Mouse (Mus musculus) lung, postnatal 14 days (tissue): ENCODE measurements around the gene Rcc1.

Experiments
- DNase-seq: peaks from one replicate; pipeline ENCODE4 v3.0.0; 2021

The Rcc1 gene

DNA sequence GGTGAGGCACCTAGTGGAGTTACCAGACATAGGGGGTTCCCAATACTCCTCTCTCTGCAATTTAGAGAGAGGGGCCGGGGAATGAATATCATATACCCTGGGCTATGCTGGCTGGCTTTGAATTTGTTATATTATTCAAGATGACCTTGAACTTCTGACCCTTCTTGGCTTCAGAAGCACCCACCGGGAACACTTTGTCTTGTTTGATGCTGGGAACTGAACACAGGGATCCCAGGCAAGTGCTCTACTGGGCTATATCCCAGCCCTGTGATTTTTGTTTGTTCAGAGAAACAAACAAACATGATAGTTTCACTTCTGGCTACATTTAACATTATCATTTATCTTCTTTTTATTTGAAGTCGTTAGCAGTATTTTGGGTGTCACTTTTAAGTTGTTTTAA is 2.0 kb upstream of the Rcc1 start:
- no peak for DNase-seq

DNA sequence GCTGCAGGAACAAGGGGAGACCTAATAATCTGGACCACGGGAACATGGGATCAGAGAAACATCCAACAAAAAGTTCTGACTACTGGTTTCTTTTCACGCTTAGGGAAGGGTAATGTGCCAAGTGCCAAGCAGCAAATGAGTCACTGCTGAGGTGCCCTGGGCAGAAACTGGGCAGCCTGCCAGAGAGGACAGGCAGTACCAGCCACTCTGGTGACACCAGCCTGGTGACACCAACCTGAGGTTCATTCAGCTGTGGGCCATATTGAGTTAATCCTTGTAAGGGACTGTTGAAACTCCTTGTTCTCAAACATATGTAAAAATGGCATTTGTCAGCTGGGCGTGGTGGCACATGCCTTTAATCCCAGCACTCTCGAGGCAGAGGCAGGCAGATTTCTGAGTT is 1.2 kb upstream of the Rcc1 start:
- DNase-seq = peak; percentile 33

DNA sequence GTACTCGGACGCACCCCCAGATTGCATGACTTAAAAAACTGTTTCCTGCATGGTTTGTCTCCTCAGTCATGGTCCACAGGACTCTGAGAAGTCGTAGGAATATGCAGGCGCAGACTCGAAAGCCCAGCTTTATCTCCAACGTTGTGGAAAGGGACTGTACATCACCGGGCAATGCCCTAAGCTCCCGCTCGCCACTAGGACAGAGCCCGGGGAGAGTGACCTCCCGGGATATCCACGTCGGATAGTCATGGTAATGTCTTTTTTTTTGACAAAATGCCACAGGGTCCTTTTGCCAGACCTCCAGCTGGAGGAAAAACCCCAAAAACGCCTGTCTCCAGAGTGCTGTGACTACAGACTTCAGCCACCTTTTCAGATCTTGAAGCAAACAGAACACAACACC is 666 bp downstream of the Rcc1 start:
- DNase-seq = peak; percentile 27

DNA sequence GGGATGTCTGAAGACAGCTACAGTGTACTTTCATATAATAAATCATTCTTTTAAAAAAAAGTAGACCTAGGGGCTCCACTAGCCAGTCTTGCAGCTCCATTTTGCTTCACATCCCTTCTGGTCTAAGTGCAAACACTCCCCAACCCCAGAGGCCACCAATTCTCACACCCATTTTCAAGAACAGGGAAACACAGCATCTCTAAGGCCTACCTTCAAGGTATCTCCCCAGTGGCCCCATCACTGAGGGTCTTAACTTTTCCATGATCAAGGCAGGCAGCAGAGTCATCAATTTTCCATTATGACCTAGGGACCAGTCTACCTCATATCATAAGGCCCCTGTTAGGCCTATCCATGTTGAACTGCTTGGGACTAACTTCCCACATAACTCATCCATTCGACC is 2.0 kb downstream of the Rcc1 start:
- no peak for DNase-seq

DNA sequence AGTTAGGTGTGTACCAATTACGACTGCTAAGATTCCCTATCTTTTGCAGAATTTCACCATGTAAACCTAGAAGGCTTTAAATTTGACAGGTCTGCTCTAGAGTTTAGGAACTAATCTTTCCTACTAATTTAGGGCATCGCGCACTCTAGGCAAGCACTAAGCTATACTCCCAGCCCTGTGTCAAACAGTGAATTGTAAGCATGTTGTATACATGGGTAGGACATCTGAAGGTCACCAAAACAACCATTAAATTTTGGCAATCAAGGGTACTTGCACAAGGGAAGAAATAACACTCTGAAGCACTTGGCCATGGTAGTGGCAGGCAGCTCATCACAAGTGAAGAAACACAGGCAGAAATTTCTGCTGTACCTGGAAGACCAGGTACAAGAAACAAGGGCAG is 2.6 kb downstream of the Rcc1 start:
- no peak for DNase-seq

DNA sequence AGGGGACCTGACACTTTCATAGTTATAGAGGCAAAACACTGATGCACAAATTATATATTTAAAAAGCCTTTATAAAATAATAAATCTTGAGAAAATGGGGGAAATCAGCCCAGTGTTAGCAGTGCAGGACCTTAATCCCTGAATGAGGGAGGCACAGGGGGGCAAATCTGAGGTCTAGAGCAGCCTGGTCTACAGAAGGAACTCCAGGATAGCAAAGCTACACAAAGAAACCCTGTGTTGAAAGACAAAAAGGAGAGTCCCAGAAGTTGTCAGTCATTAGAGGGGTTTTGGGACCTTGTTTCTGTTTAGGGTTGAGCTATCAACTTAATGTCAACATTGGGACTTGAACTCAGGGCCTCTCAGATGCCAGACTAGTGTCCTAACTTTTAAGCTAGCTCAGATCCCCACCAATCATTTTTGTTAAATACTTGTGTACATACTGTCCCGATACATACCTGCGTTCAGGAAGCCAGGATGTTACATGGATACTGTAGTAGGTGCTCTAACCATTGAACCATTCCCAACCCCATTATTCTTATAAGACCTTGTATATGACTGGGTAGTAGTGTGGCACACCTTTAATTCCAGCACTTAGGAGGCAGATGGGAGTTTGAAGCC is 3.2 kb downstream of the Rcc1 start:
- no peak for DNase-seq

DNA sequence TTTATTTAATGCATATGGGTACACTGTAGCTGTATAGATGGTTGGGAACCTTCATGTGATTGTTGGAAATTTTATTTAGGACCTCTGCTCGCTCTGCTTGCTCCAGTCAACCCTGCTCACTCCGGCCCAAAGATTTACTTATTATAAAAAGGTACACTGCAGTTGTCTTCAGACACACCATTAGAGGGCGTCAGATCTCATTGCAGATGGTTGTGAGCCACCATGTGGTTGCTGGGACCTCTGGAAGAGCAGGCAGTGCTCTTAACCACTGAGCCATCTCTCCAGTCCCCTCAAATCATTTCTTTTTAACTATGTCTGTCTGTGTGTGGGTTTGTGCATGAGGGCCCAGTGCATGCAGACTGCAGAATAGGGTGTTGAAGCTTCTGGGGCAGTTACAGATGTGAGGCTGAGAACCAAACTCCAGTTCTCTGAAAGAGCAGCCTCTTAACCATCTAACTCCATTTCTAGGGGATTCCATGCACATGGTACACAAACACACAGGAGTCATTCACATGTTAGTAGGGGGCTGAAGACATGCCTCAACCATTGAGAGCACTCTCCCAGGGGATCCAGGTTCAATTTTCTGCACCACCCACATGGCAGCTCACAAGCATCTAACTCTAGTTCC is 3.8 kb downstream of the Rcc1 start:
- no peak for DNase-seq

DNA sequence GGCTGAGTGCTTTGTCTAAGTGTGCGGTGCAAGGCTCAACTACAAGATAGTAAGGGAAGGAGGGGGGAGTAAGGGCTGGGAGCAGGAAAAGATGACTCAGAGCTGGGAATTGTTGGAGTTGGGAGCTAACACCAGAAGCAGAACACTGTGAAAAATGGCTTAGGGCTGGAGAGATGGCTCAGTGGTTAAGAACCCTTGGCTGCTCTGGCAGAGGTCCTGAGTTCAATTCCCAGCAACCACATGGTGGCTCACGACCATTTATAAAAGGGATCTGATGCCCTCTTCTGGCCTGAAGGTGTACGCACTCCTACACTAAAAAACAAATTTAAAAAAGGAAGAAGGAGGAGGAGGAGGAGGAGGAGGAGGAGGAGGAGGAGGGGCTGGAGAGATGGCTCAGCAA is 6.7 kb downstream of the Rcc1 start:
- DNase-seq = no peak

DNA sequence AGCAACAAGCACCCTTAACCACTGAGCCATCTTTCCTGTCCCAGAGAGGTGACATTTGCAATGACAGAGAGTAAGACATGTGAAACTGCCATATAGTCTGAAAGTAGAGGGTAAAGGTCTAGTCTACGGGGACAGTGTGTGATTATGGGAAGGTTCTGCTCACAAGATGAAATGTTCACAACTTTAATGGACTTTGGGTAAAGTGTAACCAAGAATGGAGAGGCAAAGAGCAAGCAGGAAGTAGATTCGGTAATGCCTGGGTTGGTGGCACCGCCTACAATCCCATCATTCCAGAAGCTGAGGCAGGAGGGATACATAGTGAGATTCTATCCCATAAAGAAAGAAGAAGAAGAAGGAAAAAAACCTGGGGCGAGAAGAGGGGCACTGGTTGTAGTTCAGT is 7.1 kb downstream of the Rcc1 start:
- DNase-seq = no peak

DNA sequence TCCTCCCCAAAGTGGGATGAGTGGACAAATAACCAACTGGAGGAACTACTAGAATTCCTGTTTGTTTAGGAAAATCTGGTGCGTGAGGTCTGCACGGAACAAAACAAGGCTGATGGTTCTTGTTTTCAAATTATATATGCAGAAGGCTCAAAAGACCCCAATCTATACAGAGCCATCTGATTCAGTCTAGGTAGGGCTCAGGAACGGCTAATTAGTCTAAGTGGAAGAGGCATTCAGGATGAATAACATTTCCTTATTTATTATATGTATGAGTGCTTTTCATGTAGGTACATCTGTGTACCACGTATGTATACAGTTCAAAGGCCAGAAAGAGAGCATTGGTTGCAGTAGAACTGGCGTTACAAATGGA is 7.6 kb downstream of the Rcc1 start:
- no peak for DNase-seq

DNA sequence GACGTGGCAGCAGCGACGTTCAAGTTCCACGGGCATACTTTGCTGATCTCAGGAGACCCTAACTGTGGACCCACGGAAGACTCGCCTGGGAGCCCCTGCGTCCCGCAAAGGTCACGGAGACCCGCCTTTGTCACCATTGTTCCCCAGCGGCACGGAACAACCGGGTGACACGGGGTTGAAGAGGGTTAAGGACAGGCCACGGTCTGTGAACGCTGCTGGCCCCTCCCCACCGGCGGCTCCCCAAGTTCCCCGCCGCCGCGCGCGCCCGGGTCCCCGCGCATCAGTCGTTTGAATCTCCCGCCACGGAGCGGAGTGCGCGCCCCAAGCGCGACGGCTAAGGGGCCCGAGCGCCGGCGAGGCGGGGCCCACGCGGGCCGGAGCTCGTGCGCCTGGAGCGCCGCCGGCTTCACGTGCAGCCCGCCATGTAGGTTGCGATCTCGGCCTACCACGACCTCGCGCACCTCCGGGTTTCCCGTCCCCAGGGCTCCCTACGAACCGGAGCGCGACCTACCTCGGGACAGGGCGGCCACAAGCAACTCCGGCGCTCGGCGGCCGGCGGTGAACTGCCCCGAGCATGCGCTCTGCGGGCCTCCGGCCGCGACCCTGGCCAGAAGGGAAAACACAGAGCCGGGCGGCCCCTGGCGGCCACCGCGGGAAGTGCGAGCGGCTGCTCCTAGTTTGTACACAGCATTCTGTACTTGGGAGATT is 8.1 kb downstream of the Rcc1 start:
- peak; percentile 98 for DNase-seq

DNA sequence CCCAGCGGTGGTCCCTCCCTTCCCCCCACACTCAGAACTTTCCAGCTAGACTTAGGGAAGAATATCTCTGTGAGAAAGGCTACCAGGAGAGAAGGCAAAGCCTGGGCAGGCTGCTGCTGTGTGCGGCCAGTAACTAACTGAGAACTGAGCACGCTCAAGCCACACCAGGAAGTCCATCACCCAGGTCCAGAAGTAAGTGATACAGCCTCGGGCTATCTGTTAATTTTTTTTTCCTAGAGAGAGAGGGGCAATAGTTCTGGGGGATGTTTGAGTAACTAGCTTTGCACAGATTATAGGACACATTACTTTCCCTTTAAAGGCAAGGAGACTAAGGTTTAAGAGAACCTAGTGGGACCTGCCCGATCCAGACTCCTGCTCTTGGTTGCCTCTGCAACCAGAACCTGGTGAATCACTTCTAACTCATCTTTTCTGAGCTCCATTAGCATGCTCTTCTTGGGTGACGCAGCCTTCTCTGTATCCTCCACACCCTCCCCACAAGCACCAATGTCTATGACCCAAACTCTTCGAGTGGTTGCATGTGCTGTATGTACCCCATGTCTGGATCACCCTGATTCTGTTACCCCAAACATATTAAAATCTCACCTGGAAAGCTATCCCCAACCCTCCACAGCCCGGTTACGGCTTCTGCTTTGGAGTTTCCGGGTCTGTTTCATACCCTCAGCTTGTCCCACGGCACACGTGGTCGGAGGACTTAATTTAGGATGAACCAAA is 8.8 kb downstream of the Rcc1 start:
- DNase-seq = no peak

DNA sequence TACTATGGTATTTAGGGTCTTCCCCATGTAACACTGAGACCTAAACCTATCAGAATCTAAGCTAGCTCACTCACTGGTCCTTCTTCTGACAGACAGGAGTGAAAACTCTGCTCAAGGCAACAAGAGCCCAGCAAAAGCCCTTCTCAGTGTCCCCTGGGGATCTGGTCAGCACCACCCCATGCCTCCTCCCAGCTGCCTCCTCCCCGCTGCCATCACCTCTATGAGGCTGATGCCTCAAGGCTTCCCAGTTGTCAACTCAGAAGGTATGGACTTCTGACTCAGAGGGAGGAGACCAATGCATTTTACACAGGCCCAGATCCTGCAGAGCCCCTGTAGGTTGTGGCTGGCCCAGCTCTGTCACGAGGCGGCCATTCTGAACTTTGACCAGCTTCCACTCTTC is 12.0 kb downstream of the Rcc1 start:
- no peak for DNase-seq

DNA sequence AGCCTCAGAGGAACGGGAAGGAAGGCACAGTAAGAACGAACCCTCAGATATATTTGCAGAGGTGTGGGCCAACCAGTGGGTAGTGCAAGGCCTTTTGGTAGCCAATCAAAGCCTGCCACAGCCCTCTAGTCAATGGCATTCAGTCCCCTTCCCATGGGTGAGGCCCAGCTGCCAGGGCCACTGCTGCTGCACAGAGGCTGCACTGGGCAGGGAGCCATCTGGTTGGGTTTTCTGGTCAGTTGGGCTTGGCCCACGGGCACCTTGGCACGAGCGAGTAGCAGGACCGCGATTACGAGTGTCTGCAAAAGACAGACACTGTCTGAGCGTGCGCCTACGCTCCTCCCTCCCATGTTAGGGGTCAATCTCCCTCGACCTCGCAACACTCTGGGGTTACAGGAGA is 14.5 kb downstream of the Rcc1 start:
- DNase-seq = no peak

DNA sequence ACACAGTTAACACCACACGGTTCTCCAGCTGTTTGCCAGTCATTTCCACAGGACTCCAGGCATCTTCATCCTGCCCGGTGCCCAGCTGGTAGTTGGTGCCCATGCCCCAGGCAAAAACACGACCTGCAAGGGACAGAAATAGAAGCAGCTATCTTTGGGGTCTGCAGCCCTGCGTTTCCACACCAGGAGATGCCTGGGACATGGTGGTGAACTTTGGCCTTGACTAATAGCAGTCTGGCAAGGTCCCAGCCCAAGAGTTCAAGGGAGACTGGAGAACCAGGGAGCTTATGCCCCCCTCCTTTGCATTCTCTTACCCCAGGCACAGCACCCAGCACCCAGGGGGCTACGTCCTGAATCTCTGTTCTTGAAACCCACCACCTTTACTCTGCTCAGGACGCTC is 20.5 kb downstream of the Rcc1 start:
- no peak for DNase-seq

DNA sequence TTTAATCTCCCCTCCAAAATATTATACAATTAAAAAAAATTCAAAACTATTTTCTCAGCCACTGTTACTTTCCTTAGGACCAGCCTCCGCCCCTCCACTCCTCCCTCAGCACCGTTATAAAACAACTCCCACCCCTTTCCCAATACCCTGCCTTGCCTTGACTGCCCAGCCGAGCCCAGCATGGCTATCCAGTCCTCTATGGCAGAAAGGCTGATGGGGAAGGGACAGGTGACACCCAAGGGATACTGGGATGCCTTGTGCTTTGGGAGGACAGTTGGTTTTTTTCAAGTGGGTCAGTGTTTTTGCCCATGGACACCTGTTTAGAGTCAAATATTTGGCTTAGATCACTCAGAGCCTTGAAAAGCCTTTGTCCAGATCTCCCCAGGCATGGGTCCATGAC is 21.4 kb downstream of the Rcc1 start:
- no peak for DNase-seq

DNA sequence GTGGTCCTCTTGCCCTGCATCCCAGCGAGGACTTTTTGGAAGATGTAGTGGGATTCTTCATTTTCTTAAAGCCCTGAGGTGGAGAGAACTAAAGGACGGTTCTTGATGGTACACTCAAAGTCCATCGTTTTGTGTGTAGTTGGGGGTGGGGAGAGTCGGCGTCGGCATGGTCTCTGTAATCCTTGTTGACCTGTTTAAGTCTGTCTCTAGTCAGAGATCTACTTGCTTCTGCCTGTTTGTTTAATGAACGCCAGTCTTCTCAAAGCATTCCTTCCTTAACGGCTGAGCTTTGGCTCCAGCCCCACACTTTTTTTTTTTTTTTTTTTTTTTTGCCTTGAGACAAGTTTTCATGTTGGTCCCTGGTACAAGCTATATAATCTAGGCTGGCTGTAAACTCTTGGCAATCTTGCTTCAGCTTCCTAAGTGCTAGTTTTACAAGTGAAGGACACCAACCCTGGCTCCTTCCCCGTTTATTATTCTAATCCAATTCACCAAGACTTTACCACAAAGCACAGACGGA is 23.5 kb downstream of the Rcc1 start:
- DNase-seq = no peak

DNA sequence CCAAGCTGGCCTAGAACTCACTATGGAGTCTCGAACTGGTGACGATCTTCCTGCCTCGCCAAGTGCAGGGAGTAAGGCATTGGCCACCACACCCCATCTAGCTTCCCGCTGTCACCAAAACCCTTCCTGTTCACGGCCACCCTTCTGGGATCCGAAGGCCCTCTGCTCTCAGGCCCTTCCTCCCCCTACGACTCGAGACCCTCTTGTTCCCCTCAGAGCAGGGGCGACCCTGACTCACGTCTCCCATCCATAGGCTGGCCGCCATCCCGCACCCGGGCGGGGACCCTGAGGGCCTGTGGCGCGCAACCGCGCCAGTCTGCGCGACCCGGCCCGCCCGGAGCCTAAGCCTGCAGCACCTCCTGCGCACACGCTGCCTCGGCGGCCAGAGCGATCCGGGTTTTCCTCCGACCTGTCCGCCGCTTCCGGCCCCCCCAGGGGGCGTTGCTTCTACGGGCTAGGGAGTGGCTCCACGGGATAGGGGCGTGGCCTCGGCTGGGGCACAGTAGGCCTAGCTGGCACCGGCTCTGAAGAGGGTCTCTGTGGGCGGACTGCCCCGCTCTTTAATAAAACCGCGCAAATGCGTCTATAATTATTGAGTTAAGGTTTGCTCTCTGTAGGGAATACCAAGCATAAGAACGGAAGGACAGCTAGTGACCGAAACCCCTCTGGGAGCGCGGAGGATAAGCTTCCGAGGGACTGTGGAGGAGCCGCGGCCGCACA is 24.1 kb downstream of the Rcc1 start, which contains the start of gene Trnau1ap:
Gene Trnau1ap, minus strand, starts transcription at position 424 of the 720 bp plus-strand sequence.
- DNase-seq = peak; percentile 92

DNA sequence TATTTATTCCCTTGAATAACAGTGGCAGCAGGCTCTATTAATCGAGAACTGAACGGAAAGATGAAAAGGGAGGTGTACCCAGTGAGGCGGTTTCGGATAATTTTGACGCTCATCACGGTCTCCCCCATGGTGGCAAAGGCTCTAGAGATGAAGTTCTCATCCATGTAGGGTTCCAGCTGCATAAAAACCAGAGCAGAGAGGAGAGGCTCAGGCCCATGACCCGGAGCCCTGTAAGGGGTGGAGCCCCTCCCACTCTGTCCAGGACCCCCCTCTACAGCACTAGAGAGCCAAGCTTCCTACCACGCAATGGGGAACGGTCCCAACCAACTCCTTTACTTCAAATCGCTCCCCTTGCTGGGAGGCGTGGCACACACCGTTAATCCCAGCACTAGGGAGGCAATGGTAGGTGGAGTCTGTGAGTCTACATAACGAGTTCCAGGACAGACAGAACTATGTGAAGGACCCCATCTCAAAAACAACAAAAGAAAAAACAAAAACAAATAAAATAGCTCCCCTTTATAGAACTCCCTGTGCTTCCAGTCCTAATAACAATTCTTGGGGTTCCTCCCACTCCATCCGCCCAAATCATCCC is 24.9 kb downstream of the Rcc1 start:
- no peak for DNase-seq

DNA sequence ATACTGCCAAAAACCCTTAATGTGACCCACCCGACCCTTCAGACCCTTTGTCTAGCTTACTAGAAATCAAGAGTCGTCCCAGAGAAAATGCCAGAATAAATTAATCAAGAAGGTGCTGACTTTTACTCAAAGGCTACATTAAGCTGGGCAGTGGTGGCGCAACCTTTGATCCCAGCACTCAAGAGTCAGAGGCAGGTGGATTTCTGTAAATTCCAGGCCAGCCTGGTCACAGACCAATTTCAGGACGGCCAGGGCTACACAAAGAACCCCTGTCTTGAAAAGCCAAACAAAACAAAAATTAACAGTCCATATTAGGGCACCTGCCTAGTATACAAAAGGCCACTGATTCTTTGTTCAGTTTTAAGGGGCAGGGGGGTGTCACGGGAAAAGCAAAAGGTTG is 26.9 kb downstream of the Rcc1 start:
- no peak for DNase-seq

DNA sequence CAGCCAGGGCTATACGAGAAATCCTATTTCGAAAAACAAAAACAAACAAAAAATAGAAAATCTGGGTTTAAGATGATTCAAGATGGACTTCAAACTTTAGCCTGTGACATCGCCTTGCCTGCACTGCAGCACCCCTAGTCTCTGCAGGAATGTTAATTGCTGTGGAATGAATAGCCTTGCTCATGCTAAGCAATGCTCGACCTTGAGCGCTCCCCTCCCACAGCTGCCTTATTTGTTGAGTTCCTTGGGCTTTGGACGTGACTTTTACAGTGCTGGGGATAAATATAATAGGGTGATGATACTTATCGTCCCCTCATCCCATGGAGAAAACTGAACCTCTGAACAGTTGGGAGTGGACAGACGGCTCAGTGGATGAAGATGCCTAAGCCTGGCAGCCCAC is 37.7 kb downstream of the Rcc1 start:
- DNase-seq = no peak

DNA sequence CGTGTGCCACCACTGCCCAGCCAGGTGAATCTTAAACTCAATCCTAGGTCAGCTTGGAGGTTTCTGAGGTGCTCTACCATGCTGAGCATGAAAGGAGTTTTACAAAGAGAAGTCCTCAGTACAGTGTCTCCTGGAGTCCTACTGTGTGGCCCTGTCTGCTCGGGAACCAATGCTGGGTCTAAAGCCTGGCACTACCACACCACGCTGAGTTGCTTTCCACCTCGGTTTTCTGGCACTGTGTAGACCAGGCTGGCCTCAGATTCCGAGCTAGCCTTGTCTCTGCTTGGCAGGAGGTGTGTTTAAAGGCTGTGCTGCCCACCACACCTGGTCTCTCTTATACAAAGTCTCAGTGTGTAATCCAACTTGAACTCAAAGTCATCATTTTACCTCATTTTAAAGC is 40.8 kb downstream of the Rcc1 start:
- DNase-seq = no peak

DNA sequence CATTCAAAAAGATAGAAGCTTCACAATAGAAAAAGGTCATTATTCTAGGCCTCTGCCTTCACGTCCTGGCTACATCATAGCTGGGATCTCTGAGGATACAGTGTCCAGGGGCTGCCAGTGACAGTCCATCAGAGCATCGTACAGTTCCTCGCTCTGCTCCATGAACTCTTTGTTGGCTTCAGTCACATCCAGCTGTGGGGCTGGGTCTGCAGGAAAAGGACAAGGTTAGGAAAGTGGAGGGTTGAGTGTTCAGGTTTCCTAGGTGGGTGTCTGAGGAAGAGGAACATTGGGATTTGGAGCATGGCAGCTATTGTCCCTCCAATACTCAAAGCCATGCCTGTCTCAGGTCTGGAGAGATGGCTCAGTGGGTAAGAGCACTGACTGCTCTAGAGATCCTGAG is 41.6 kb downstream of the Rcc1 start:
- DNase-seq = no peak
